Mouse (Mus musculus) neural tube, embryonic 12.5 days (tissue): ENCODE results near the gene Socs7. TPM values are rescaled to one million over a fixed set of nuclear protein-coding genes. Genes with fewer than 3 reads are reported as not detected.
"Not testable (repeated sequence)": the region's sequence is repeated elsewhere in the genome, so short reads cannot be mapped to it uniquely, and the experiment has no call there.

Experiments
- ATAC-seq: fragments of 200-750 bp; cut with Nextera tagmentation; 2 replicates; pipeline ENCODE4 v1.8.0; 2017; ENCODE audit warnings: low read depth, mild to moderate bottlenecking, moderate TSS enrichment, moderate library complexity; ENCODE audit not compliant: low FRiP score
- H3K27ac ChIP-seq: fragments of 300-500 bp; sonication (generic); 2 replicates; pipeline ENCODE4 v1.5.1; 2016
- H3K27me3 ChIP-seq: fragments of 300-500 bp; sonication (generic); replicated peaks from 2 replicates; pipeline ENCODE4 v1.6.1; 2016; ENCODE audit warnings: mild to moderate bottlenecking
- H3K36me3 ChIP-seq: fragments of 300-500 bp; sonication (generic); 2 replicates; pipeline ENCODE4 v1.6.1; 2016; ENCODE audit warnings: mild to moderate bottlenecking
- H3K4me1 ChIP-seq: fragments of 300-500 bp; sonication (generic); 2 replicates; pipeline ENCODE4 v1.6.1; 2016
- H3K4me2 ChIP-seq: fragments of 300-500 bp; sonication (generic); replicated peaks from 2 replicates; pipeline ENCODE4 v1.6.1; 2016; ENCODE audit warnings: mild to moderate bottlenecking
- H3K4me3 ChIP-seq: fragments of 300-500 bp; sonication (generic); 2 replicates; pipeline ENCODE4 v1.5.1; 2016
- H3K9ac ChIP-seq: fragments of 300-500 bp; sonication (generic); 2 replicates; pipeline ENCODE4 v1.6.1; 2016; ENCODE audit warnings: mild to moderate bottlenecking
- H3K9me3 ChIP-seq: fragments of 300-500 bp; sonication (generic); 2 replicates; pipeline ENCODE4 v1.6.1; 2016; ENCODE audit warnings: mild to moderate bottlenecking
- WGBS: fragments of 180-500 bp; shearing (Covaris S2); methylation state at CpG from one replicate; pipeline ENCODE4 v1.1.7; 2016; 5-methylcytosine and 5-hydroxymethylcytosine counted together
- polyA plus RNA-seq: library from polyadenylated mRNA; unstranded; fragments of >200 nt; fragmentation: Nextera tagmentation; extraction: Ambion mirVana; gene quantifications from 2 replicates; pipeline ENCODE4 v1.2.1, GENCODE M21; 2016

Gene Socs7
- polyA plus RNA-seq = 7.9 and 9.0 TPM in 2 replicates

GRCm38 (mm10) chr11:97361948-97362648, at the start of gene Socs7:
TSS of gene Socs7 (plus strand) at chr11:97362551.
- H3K4me1 ChIP-seq = peaks cover 27% of the 10 kb centered on the region
- peak within 1 kb of the TSS; percentile 99 for H3K9ac ChIP-seq
- under 1% methylated on average over 50 of the region's 81 CpGs for WGBS
- peak within 1 kb of the TSS; percentile 82 for H3K27ac ChIP-seq
- peak; percentile 95 for ATAC-seq
- peak within 1 kb of the TSS; percentile 88 for H3K4me2 ChIP-seq
- no peaks in the 10 kb centered on the region for H3K9me3 ChIP-seq
- no peaks in the 10 kb centered on the region for H3K27me3 ChIP-seq
- peak within 1 kb of the TSS; percentile 99 for H3K4me3 ChIP-seq
- no peaks in the 10 kb centered on the region for H3K36me3 ChIP-seq

GRCm38 (mm10) chr11:97312871-97313270, 49.5 kb upstream of the Socs7 start:
- not testable (repeated sequence) for H3K27me3 ChIP-seq
- 73% methylated on average over 1 of the region's 1 CpGs for WGBS

GRCm38 (mm10) chr11:97314110-97314509, 48.2 kb upstream of the Socs7 start:
- Histone ChIP-seq H3K27me3 (no peaks in the 10 kb centered on the region), H3K4me1 (peaks cover 24% of the 10 kb centered on the region), H3K4me3 (no peak overlapping the region), H3K4me2 (no peak overlapping the region), H3K27ac (no peak overlapping the region), H3K9me3 (no peaks in the 10 kb centered on the region), H3K9ac (no peak overlapping the region), H3K36me3 (peaks cover 4% of the 10 kb centered on the region; the same call in 1 of the 2 replicates)
- ATAC-seq = no peak
- WGBS = 96% methylated on average over 3 of the region's 3 CpGs

More at GRCm38 (mm10) chr11:97312871-97313270, 49.5 kb upstream of the Socs7 start:
- peaks cover 24% of the 10 kb centered on the region for H3K4me1 ChIP-seq
- H3K9ac ChIP-seq, H3K27ac ChIP-seq, H3K36me3 ChIP-seq, H3K4me2 ChIP-seq, H3K9me3 ChIP-seq, H3K4me3 ChIP-seq, ATAC-seq: not testable (repeated sequence)

GRCm38 (mm10) chr11:97314751-97315503, 47.4 kb upstream of the Socs7 start:
- Histone ChIP-seq H3K27ac (no peak overlapping the region), H3K9me3 (no peaks in the 10 kb centered on the region), H3K4me3 (no peak overlapping the region; the same call in 1 of the 2 replicates), H3K4me1 (peaks cover 18% of the 10 kb centered on the region), H3K9ac (no peak overlapping the region), H3K36me3 (peaks cover 4% of the 10 kb centered on the region; the same call in 1 of the 2 replicates), H3K4me2 (peak overlapping the region; percentile 61), H3K27me3 (no peaks in the 10 kb centered on the region)
- no peak; the same call in 1 of the 2 replicates for ATAC-seq
- WGBS = 52% methylated on average over 8 of the region's 8 CpGs

GRCm38 (mm10) chr11:97315504-97316503, 46.5 kb upstream of the Socs7 start, which contains the start of gene Mrpl45:
TSS of gene Mrpl45 (plus strand) at chr11:97315716.
- no peaks in the 10 kb centered on the region for H3K27me3 ChIP-seq
- ATAC-seq = peak; percentile 92
- H3K9ac ChIP-seq = peak within 1 kb of the TSS; percentile 53
- WGBS = under 1% methylated on average over 50 of the region's 50 CpGs
- peaks cover 11% of the 10 kb centered on the region for H3K4me1 ChIP-seq
- H3K36me3 ChIP-seq = peaks cover 4% of the 10 kb centered on the region; the same call in 1 of the 2 replicates
- H3K4me2 ChIP-seq = peak within 1 kb of the TSS; percentile 61
- peak within 1 kb of the TSS; percentile 50 for H3K4me3 ChIP-seq
- H3K27ac ChIP-seq = 0 out of 2 replicates have a peak within 1 kb of the TSS, but pooled peaks have one; percentile 46
- H3K9me3 ChIP-seq = no peaks in the 10 kb centered on the region

- ATAC-seq = no peak
- Histone ChIP-seq H3K4me3 (no peak overlapping the region), H3K4me1 (peaks cover 3% of the 10 kb centered on the region; the same call in 1 of the 2 replicates), H3K4me2 (no peak overlapping the region), H3K27me3 (no peaks in the 10 kb centered on the region), H3K27ac (no peak overlapping the region), H3K9me3 (no peaks in the 10 kb centered on the region), H3K9ac (no peak overlapping the region), H3K36me3 (peaks cover 37% of the 10 kb centered on the region)
- WGBS = 93% methylated on average over 8 of the region's 8 CpGs
Observed at GRCm38 (mm10) chr11:97321197-97321596, 41.2 kb upstream of the Socs7 start.

- not testable (repeated sequence) for H3K9me3 ChIP-seq, H3K4me3 ChIP-seq, H3K27ac ChIP-seq, H3K27me3 ChIP-seq, H3K4me1 ChIP-seq, ATAC-seq, H3K9ac ChIP-seq, H3K4me2 ChIP-seq
- WGBS = 81% methylated on average over 8 of the region's 8 CpGs
- H3K36me3 ChIP-seq = peaks cover 46% of the 10 kb centered on the region
Observed at GRCm38 (mm10) chr11:97321894-97322600, 40.3 kb upstream of the Socs7 start.

- H3K9me3 ChIP-seq = no peaks in the 10 kb centered on the region
- H3K36me3 ChIP-seq = peaks cover 64% of the 10 kb centered on the region
- no peak overlapping the region for H3K4me2 ChIP-seq
- H3K27me3 ChIP-seq = no peaks in the 10 kb centered on the region
- H3K4me3 ChIP-seq = no peak overlapping the region
- no peak for ATAC-seq
- no peaks in the 10 kb centered on the region for H3K4me1 ChIP-seq
- 82% methylated on average over 1 of the region's 1 CpGs for WGBS
- no peak overlapping the region for H3K9ac ChIP-seq
- H3K27ac ChIP-seq = no peak overlapping the region
Observed at GRCm38 (mm10) chr11:97325224-97325623, 37.1 kb upstream of the Socs7 start.

GRCm38 (mm10) chr11:97328148-97328547, 34.2 kb upstream of the Socs7 start:
- H3K27me3 ChIP-seq = no peaks in the 10 kb centered on the region
- H3K27ac ChIP-seq = no peak overlapping the region
- peaks cover 61% of the 10 kb centered on the region for H3K36me3 ChIP-seq
- H3K9ac ChIP-seq = no peak overlapping the region
- WGBS = 31% methylated on average over 9 of the region's 9 CpGs
- H3K4me3 ChIP-seq = no peak overlapping the region
- no peak for ATAC-seq
- no peaks in the 10 kb centered on the region; the same call in 1 of the 2 replicates for H3K4me1 ChIP-seq
- no peaks in the 10 kb centered on the region for H3K9me3 ChIP-seq
- no peak overlapping the region for H3K4me2 ChIP-seq

- Histone ChIP-seq H3K36me3 (peaks cover 44% of the 10 kb centered on the region), H3K4me2 (no peak overlapping the region), H3K4me3 (no peak overlapping the region), H3K9me3 (no peaks in the 10 kb centered on the region), H3K9ac (no peak overlapping the region), H3K27ac (no peak overlapping the region), H3K27me3 (no peaks in the 10 kb centered on the region), H3K4me1 (no peaks in the 10 kb centered on the region; the same call in 1 of the 2 replicates)
- ATAC-seq = no peak
- WGBS = 98% methylated on average over 1 of the region's 1 CpGs
Observed at GRCm38 (mm10) chr11:97330315-97330714, 32.0 kb upstream of the Socs7 start.
